Mouse (Mus musculus): ENCODE measurements around the gene Psmb5. TPM values are rescaled to one million over a fixed set of nuclear protein-coding genes. Genes with fewer than 3 reads are reported as not detected.
A peak's percentile ranks its signal among the peaks of the same experiment; 100 is the strongest.
"Not testable (repeated sequence)": the region's sequence is repeated elsewhere in the genome, so short reads cannot be mapped to it uniquely, and the experiment has no call there.

Gene Psmb5
- polyA plus RNA-seq, 1 experiment from 2014 or later, result 428 TPM

GRCm38 (mm10) chr14:54617152-54617896, 498 bp downstream of the Psmb5 start:
- H3K36me3 ChIP-seq (ENCODE audit: control insufficient read depth, insufficient read depth), result no peaks in the 10 kb centered on the region
- peak; percentile 55 for ATAC-seq
- peak overlapping the region; percentile 77 for H3K4me2 ChIP-seq (ENCODE audit: low read length)
- H3K27ac ChIP-seq (ENCODE audit: low read length), result peak overlapping the region; percentile 73
- H3K4me3 ChIP-seq (replicated peaks; ENCODE audit: low read length), result peak overlapping the region; percentile 89
- H3K9ac ChIP-seq (replicated peaks; ENCODE audit: low read depth, low read length), result peak overlapping the region; percentile 90
- H3K4me1 ChIP-seq (replicated peaks; ENCODE audit: control insufficient read depth, insufficient read depth, low read length), result peaks cover 15% of the 10 kb centered on the region
- no peaks in the 10 kb centered on the region for H3K9me3 ChIP-seq (ENCODE audit: control insufficient read depth, low read length)
- no peaks in the 10 kb centered on the region for H3K27me3 ChIP-seq (replicated peaks; ENCODE audit: control insufficient read depth, insufficient read depth, low read length)
- 2% methylated on average over 38 of the region's 38 CpGs for WGBS

- WGBS, result 90% methylated on average over 16 of the region's 16 CpGs
- H3K9ac ChIP-seq (replicated peaks; ENCODE audit: low read depth, low read length), result no peak overlapping the region
- no peaks in the 10 kb centered on the region for H3K36me3 ChIP-seq (ENCODE audit: control insufficient read depth, insufficient read depth)
- peaks cover 15% of the 10 kb centered on the region for H3K4me1 ChIP-seq (replicated peaks; ENCODE audit: control insufficient read depth, insufficient read depth, low read length)
- no peaks in the 10 kb centered on the region for H3K27me3 ChIP-seq (replicated peaks; ENCODE audit: control insufficient read depth, insufficient read depth, low read length)
- H3K4me2 ChIP-seq (ENCODE audit: low read length), result no peak overlapping the region
- H3K9me3 ChIP-seq (ENCODE audit: control insufficient read depth, low read length), result no peaks in the 10 kb centered on the region
- ATAC-seq, result no peak
- no peak overlapping the region for H3K4me3 ChIP-seq (replicated peaks; ENCODE audit: low read length)
- no peak overlapping the region for H3K27ac ChIP-seq (ENCODE audit: low read length)
Measured at GRCm38 (mm10) chr14:54616226-54616825, 1.5 kb downstream of the Psmb5 start.

- 92% methylated on average over 14 of the region's 16 CpGs for WGBS
- H3K4me1 ChIP-seq (replicated peaks; ENCODE audit: control insufficient read depth, insufficient read depth, low read length), result peaks cover 15% of the 10 kb centered on the region
Measured at GRCm38 (mm10) chr14:54614130-54614529, 3.7 kb downstream of the Psmb5 start.

GRCm38 (mm10) chr14:54610648-54611047, 7.2 kb downstream of the Psmb5 start:
- no peaks in the 10 kb centered on the region for H3K27me3 ChIP-seq (replicated peaks; ENCODE audit: control insufficient read depth, insufficient read depth, low read length)
- no peaks in the 10 kb centered on the region for H3K36me3 ChIP-seq (ENCODE audit: control insufficient read depth, insufficient read depth)
- H3K4me1 ChIP-seq (replicated peaks; ENCODE audit: control insufficient read depth, insufficient read depth, low read length), result no peaks in the 10 kb centered on the region
- no peak overlapping the region for H3K4me3 ChIP-seq (replicated peaks; ENCODE audit: low read length)
- H3K9me3 ChIP-seq (ENCODE audit: control insufficient read depth, low read length), result no peaks in the 10 kb centered on the region
- H3K27ac ChIP-seq (ENCODE audit: low read length), result no peak overlapping the region
- ATAC-seq, result no peak
- H3K9ac ChIP-seq (replicated peaks; ENCODE audit: low read depth, low read length), result no peak overlapping the region
- 80% methylated on average over 6 of the region's 6 CpGs for WGBS
- no peak overlapping the region for H3K4me2 ChIP-seq (ENCODE audit: low read length)

More at GRCm38 (mm10) chr14:54614130-54614529, 3.7 kb downstream of the Psmb5 start:
- H3K4me2 ChIP-seq (ENCODE audit: low read length); H3K27me3 ChIP-seq (replicated peaks; ENCODE audit: control insufficient read depth, insufficient read depth, low read length); H3K9ac ChIP-seq (replicated peaks; ENCODE audit: low read depth, low read length); H3K36me3 ChIP-seq (ENCODE audit: control insufficient read depth, insufficient read depth); H3K4me3 ChIP-seq (replicated peaks; ENCODE audit: low read length); ATAC-seq; H3K27ac ChIP-seq (ENCODE audit: low read length); H3K9me3 ChIP-seq (ENCODE audit: control insufficient read depth, low read length): not testable (repeated sequence)

GRCm38 (mm10) chr14:54609962-54610361, 7.9 kb downstream of the Psmb5 start:
- no peaks in the 10 kb centered on the region for H3K9me3 ChIP-seq (ENCODE audit: control insufficient read depth, low read length)
- whole genome bisulfite sequencing, result 78% methylated on average over 4 of the region's 4 CpGs
- no peak for ATAC-seq

GRCm38 (mm10) chr14:54609245-54609644, 8.6 kb downstream of the Psmb5 start:
- ATAC-seq, result no peak
- WGBS, result 64% methylated on average over 4 of the region's 4 CpGs
- no peak overlapping the region for H3K4me3 ChIP-seq (replicated peaks; ENCODE audit: low read length)
- no peaks in the 10 kb centered on the region for H3K36me3 ChIP-seq (ENCODE audit: control insufficient read depth, insufficient read depth)
- H3K4me2 ChIP-seq (ENCODE audit: low read length), result no peak overlapping the region
- H3K27ac ChIP-seq (ENCODE audit: low read length), result no peak overlapping the region
- H3K4me1 ChIP-seq (replicated peaks; ENCODE audit: control insufficient read depth, insufficient read depth, low read length), result 0 out of 2 replicates have a peak, but pooled peaks cover 5% of the 10 kb centered on the region
- no peaks in the 10 kb centered on the region for H3K9me3 ChIP-seq (ENCODE audit: control insufficient read depth, low read length)
- no peak overlapping the region for H3K9ac ChIP-seq (replicated peaks; ENCODE audit: low read depth, low read length)
- no peaks in the 10 kb centered on the region for H3K27me3 ChIP-seq (replicated peaks; ENCODE audit: control insufficient read depth, insufficient read depth, low read length)

More at GRCm38 (mm10) chr14:54609962-54610361, 7.9 kb downstream of the Psmb5 start:
- Histone ChIP-seq H3K4me3 (replicated peaks; ENCODE audit: low read length) (no peak overlapping the region), H3K4me2 (ENCODE audit: low read length) (no peak overlapping the region), H3K36me3 (ENCODE audit: control insufficient read depth, insufficient read depth) (no peaks in the 10 kb centered on the region), H3K27me3 (replicated peaks; ENCODE audit: control insufficient read depth, insufficient read depth, low read length) (no peaks in the 10 kb centered on the region), H3K9ac (replicated peaks; ENCODE audit: low read depth, low read length) (no peak overlapping the region), H3K27ac (ENCODE audit: low read length) (no peak overlapping the region), H3K4me1 (replicated peaks; ENCODE audit: control insufficient read depth, insufficient read depth, low read length) (0 out of 2 replicates have a peak, but pooled peaks cover 2% of the 10 kb centered on the region)

GRCm38 (mm10) chr14:54607226-54607625, 10.6 kb downstream of the Psmb5 start:
- ATAC-seq, result no peak
- no peak overlapping the region for H3K9ac ChIP-seq (replicated peaks; ENCODE audit: low read depth, low read length)
- no peak overlapping the region for H3K4me2 ChIP-seq (ENCODE audit: low read length)
- no peaks in the 10 kb centered on the region for H3K9me3 ChIP-seq (ENCODE audit: control insufficient read depth, low read length)
- no peak overlapping the region for H3K27ac ChIP-seq (ENCODE audit: low read length)
- H3K27me3 ChIP-seq (replicated peaks; ENCODE audit: control insufficient read depth, insufficient read depth, low read length), result no peaks in the 10 kb centered on the region
- no peak overlapping the region for H3K4me3 ChIP-seq (replicated peaks; ENCODE audit: low read length)
- peaks cover 12% of the 10 kb centered on the region for H3K4me1 ChIP-seq (replicated peaks; ENCODE audit: control insufficient read depth, insufficient read depth, low read length)
- no peaks in the 10 kb centered on the region for H3K36me3 ChIP-seq (ENCODE audit: control insufficient read depth, insufficient read depth)
- 63% methylated on average over 8 of the region's 8 CpGs for WGBS

GRCm38 (mm10) chr14:54605752-54606321, 12.0 kb downstream of the Psmb5 start, which contains the start of gene 4931414P19Rik:
TSS of gene 4931414P19Rik (minus strand) at chr14:54605993.
- ATAC-seq, result peak; percentile 26
- H3K4me2 ChIP-seq (ENCODE audit: low read length), result peak within 1 kb of the TSS; percentile 62
- no peaks in the 10 kb centered on the region for H3K36me3 ChIP-seq (ENCODE audit: control insufficient read depth, insufficient read depth)
- H3K27ac ChIP-seq (ENCODE audit: low read length), result peak within 1 kb of the TSS; percentile 65
- H3K4me3 ChIP-seq (replicated peaks; ENCODE audit: low read length), result peak within 1 kb of the TSS; percentile 51
- peaks cover 14% of the 10 kb centered on the region for H3K4me1 ChIP-seq (replicated peaks; ENCODE audit: control insufficient read depth, insufficient read depth, low read length)
- no peaks in the 10 kb centered on the region for H3K27me3 ChIP-seq (replicated peaks; ENCODE audit: control insufficient read depth, insufficient read depth, low read length)
- 0% methylated on average over 32 of the region's 39 CpGs for WGBS
- no peaks in the 10 kb centered on the region for H3K9me3 ChIP-seq (ENCODE audit: control insufficient read depth, low read length)
- H3K9ac ChIP-seq (replicated peaks; ENCODE audit: low read depth, low read length), result peak within 1 kb of the TSS; percentile 60

- Histone ChIP-seq H3K4me1 (replicated peaks; ENCODE audit: control insufficient read depth, insufficient read depth, low read length) (peaks cover 14% of the 10 kb centered on the region), H3K4me3 (replicated peaks; ENCODE audit: low read length) (peak overlapping the region; percentile 81), H3K4me2 (ENCODE audit: low read length) (peak overlapping the region; percentile 49), H3K36me3 (ENCODE audit: control insufficient read depth, insufficient read depth) (no peaks in the 10 kb centered on the region), H3K27ac (ENCODE audit: low read length) (peak overlapping the region; percentile 75), H3K9ac (replicated peaks; ENCODE audit: low read depth, low read length) (no peak overlapping the region), H3K9me3 (ENCODE audit: control insufficient read depth, low read length) (no peaks in the 10 kb centered on the region), H3K27me3 (replicated peaks; ENCODE audit: control insufficient read depth, insufficient read depth, low read length) (no peaks in the 10 kb centered on the region)
- no peak for ATAC-seq
- 80% methylated on average over 8 of the region's 8 CpGs for WGBS
Measured at GRCm38 (mm10) chr14:54603686-54604085, 14.1 kb downstream of the Psmb5 start.
